Mouse (Mus musculus): ENCODE data around the gene Tmcc3.

GRCm38 (mm10) chr10:94515179-94515545 is 203.4 kb downstream of the Tmcc3 start:
- TF ChIP-seq CTCF (IDR thresholded peaks at IDR 0.05) (peak; percentile 70), EP300 (IDR thresholded peaks at IDR 0.05) (no peak)
